Mouse (Mus musculus): ENCODE results near the gene Mdfic.
"Not testable (repeated sequence)": the region's sequence is repeated elsewhere in the genome, so short reads cannot be mapped to it uniquely, and the experiment has no call there.

Mdfic gene

DNA sequence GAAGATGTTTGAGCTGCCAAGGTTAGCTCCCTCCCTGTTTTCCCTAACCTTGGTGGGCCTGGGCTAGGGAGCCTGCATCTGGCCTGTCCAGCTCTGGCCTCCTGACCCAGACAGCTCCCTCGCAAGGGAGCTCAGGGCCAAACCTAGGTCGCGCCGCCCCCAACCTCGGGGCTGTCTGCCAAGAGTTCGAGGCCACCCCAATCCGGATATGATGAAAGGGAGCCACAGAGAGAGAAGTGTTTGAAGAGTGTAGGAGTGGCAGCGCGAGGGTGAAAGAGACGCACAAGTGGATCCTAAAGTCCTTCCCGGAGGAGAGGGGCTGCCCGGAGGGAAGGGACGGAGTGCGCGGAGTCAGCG, at the start of gene Mdfic:
Gene Mdfic (plus strand): TSS at position 201 of the 357 bp plus-strand sequence.
- peak in 1 of 2 experiments; percentile 7 for DNase-seq (ENCODE audit: low read depth in 2 of 2, low spot score in 2 of 2)

DNA sequence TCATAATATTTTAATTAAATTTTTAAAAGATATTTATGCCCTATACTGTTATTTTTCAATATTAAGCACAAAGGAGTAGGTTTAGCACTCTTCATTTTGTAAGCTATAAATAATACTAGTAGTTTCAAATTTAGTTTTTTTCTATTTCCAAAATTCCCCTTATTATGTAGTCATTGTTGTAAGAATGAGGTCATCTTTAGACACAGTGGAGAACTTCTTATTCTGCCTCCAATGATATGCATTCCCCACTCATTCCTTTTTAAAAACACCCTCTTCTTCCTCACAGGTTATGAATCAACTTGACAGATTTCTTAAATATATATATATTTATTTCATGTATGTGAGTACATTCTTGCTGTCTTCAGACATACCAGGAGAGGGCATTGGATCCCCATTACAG, 49.1 kb upstream of the Mdfic start:
- no peak for DNase-seq (ENCODE audit: low read depth in 2 of 2, low spot score in 2 of 2)

DNA sequence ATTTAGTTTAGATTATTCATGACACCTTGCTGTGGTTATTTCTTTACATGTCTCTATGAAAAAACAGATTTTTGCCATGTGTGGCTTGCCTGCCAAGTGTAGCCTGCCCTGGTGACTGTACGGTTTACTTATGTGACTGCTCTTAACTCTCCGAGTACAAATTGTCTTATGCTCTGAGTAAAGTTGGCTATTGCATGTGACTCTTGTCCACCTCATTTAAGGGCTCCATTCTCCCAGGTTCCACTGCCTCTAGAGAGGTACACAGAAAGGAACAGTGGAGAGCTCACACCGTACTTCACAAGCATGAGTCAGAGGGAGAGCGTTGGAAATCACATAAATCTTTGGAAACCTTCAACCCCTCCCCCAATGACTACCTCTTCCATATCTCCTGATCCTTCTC, 10.4 kb upstream of the Mdfic start:
- DNase-seq (ENCODE audit: low read depth in 2 of 2, low spot score in 2 of 2): no peak

DNA sequence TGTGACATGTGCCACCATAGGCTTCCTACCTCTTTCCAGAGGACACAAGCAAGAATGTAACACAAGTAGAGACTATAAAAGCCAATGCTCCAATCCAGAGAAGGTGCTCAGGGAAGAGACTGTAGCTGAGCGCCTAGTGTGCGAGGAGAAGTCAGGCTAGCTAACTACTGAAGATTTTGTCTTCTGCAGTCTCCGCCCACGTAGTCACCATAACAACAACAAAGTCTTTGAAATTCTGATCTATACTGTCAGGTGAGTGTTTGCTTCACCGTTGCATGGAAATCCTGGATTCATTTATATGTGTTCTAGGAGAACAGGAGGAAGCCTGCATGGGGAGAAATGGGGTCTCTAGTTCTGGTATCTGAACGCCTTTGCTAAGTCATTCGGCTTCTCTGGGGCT, 9.8 kb upstream of the Mdfic start:
- DNase-seq (ENCODE audit: low read depth in 2 of 2, low spot score in 2 of 2): no peak

DNA sequence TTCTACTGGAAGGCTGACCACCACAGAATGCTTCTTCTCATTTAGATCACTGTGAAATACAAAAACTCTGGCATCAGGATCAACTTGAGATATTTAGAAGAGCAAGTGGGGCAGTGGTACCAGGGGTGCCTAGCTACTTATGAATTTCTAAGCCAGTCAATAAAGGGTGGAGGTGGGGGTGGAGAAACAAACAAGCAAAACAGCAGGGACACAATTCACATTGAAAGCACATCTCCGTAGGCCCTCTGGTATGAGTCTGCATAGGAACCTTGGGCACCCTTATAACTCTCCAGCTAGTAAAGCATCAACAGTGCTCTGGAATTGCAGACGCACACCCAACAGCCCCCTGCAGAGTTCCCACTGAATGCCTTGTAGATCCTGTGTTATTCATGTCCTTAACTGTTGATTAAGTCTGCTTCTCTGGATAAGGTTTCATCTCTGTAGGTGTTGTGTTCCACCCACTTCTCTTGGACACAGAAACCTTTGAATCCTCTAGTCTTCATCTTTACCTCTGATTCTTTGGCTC, 7.5 kb upstream of the Mdfic start:
- no peak for DNase-seq (ENCODE audit: low read depth in 2 of 2, low spot score in 2 of 2)

DNA sequence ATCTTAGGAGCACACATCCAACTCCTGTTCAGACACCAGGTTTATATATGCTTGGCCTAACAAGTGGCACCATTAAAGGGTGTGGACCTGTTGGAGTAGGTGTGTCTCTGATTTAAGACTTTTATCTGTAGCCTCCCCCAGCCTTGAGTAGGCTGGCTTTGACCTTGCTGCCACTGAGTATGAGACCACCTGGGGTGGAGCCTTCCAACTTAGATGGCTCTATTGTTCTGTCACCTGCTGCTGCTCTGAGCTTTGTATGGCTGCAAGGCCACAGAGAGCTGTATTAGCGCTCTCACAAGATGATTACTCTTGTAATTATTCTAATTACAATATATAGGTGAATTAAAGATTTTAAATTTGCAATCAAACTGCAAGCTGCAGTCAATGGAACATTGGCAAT, 6.4 kb upstream of the Mdfic start:
- not testable (repeated sequence) for DNase-seq (ENCODE audit: low read depth in 2 of 2, low spot score in 2 of 2)

DNA sequence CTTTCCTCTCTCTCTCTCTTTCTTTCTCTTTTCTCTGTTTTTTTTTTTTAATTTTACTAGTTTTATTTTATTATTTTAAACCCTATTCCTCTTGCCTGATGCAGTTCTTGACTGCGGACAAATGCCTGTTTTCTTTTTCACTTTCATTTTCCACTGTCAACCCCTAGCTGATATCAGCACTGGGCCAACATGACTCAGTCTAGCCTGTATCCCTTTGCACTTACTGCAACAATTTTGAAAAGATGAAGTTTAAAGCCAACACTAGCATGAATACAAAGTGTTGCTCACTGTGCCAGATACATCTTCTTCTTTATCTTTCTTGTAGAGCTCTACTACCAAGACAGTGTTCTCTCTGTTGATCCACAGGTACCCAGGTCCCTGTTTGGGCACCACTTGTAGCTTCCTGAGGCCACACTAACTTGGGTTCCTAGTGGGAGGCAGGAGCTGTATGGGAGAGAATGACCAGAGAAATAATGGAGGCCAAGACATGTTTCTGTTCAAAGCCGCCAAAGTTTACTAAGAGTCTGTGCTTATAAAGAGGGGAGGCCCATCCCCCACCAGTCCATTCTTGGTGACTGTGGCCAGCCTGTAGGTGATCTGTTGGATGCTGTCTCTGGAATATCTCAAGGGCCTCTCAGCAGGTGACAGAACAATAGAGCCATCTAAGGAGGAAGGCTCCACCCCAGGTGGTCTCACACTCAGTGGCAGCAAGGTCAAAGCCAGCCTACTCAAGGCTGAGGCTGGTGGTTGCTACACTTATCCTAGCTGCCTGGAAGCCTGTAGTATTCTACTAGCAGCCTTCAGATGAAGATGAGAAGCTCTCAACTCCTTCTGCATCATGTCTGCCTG, 5.2 kb upstream of the Mdfic start:
- DNase-seq (ENCODE audit: low read depth in 2 of 2, low spot score in 2 of 2): no peak

DNA sequence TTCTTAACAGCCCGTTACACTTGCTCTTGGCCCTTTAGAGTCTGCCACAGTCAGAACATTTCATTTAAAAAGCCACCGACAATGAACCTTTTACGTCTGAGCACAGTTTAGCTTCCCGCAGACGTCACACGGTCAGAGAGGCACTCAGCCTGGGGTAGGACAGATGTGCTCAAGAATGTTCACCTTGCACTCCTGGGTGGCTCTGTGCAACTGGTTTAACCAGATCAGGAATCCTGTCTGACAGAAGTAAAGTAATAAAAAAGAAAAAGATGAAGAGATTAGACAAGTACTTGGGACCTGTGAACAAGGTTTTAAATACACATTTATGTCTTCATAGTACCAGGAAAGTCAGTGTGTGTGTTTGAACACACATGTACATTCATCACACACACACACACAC, 542 bp upstream of the Mdfic start:
- DNase-seq (ENCODE audit: low read depth in 2 of 2, low spot score in 2 of 2): no peak

DNA sequence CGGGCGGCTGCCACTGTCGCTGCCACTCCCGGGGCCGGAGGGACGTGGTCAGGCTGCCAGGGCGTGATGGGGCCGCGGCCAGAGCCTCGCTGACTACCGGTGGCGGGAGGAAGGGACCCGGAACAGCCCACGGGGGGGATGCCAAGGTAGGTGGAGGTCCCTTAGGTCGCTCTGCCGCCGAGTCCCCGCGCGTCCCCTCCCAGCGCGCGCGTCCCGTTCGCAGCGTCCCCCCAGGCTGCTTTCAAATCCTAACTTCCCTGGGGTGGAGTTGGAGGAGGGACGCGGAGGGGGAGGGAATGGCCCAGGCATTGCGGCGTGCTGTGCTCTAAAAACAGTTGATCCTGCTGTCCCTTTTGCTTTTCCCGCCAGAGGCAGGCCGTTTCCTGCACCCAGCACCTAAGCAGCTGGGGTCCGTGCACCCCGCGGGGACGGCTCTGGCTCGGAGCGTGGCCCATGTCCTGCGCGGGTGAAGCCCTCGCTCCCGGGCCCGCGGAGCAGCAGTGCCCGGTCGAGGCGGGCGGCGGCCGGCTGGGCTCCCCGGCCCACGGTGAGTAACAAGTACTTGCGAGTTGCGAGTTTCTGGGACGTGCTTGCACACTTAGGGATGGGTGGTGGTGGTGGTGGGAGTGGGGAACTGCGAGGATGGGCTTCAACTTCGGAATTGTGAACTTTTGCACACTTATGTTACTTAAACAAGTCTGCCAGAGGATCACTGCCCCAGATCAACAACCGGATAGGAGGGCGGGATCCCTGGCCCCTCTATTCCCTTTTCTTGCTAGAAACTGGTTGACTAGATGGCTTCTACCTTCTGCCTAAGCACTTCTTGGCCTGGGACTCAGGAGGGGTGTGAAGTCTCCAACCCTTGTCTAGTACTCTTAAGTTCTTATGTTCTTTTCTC, 606 bp downstream of the Mdfic start:
- peak; percentile 14 to 39 for DNase-seq (ENCODE audit: low read depth in 2 of 2, low spot score in 2 of 2)

DNA sequence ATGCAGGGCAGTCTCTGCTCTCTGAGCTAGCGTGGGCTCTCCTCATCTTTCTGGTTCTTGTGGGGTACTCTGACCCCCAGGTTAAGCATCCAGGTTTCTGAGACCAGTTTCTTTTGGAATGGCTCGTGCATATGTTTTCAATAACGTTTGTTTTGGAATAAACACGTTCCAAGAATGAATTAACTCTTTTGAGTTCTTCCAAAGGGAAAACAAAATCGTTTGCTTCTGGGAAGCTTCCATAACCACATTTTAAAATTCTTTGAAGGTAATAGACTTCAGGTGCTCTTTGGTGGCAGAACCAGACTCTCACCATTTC, 1.2 kb downstream of the Mdfic start:
- DNase-seq (ENCODE audit: low read depth in 2 of 2, low spot score in 2 of 2): no peak

DNA sequence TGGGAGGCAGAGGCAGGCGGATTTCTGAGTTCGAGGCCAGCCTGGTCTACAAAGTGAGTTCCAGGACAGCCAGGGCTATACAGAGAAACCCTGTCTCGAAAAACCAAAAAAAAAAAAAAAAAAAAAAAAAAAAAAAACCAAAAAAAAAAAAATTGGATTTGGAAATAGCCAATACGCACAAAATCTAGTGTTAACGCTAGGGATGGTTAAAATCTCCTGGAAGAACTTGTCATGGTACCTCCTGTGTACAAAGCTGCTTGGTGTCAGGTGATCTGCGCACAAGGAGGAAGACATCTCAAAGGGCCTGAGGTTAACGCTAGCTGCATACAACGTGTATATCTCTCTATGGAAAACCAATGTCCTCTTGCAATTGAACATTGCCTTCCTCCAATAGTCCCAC, 2.2 kb downstream of the Mdfic start:
- not testable (repeated sequence) for DNase-seq (ENCODE audit: low read depth in 2 of 2, low spot score in 2 of 2)

DNA sequence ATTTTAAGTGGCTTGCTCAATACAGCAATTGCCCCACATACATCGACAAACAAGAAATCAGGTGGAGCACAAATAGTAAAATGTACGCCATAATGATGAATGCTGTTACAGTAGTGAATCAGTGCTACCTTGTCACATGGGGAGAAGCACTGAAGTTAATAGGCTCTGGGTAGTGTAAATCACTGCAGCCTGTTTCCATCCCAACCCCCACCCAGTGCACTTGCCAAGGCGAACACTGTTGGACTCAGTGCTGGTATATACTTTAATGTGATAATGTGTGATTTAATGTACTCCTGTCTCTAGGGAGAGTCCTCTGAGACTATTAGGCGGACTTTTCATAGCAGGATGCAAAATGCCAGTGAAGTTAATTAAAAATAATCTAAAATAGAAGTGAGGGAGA, 3.8 kb downstream of the Mdfic start:
- DNase-seq (ENCODE audit: low read depth in 2 of 2, low spot score in 2 of 2): no peak

DNA sequence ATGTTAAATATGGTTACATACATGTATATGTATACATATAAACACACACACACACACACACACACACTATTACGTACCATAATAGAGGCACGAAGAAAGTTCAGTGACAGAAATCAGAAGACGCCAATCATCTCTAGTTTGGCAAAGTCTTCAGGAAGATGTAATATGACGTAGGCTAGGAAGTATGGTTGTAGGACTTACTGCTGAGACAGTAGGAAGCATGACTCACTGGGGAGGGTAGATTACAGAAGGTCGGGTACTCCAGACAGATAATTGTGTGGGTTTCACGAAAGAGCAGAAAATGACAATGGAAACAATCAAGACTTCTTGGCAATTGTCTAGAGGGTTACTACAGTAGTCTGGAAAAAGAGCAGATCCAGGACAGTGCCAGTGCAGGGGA, 6.0 kb downstream of the Mdfic start:
- DNase-seq (ENCODE audit: low read depth in 2 of 2, low spot score in 2 of 2): no peak

DNA sequence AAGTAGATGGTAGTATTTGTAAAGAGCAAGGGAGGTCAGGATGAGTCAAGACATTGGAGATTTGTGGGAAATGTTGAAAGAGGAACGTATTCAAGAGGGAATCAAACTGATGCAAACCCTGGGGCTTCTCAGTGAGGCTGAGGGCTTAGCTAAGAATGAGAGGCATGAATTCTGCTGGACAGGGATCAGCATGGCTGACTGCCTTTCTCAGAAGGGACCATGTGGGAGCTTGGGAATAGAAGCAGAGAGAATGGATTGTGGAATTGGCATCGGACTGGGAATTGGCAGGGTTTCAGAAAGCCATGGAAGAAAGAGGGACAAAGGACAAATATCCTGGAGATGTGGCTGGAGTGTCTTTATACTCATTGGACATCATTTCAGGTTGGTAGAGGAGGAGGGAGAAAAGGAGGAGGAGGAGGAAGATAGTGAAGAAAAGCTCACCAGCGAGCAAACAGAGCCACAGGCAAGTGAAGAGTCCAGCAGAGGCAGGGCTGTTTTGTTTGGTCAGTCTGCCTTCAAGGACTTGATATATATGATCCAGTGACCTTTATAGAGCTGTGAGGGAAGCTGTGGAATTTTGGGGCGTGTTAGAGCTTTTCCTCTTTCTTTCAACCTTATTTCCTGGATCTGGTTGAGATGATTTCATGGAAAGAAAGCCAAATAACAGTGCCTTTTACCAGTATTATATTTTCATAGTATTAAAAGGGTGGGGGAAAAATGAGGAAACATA, 7.4 kb downstream of the Mdfic start:
- no peak for DNase-seq (ENCODE audit: low read depth in 2 of 2, low spot score in 2 of 2)

DNA sequence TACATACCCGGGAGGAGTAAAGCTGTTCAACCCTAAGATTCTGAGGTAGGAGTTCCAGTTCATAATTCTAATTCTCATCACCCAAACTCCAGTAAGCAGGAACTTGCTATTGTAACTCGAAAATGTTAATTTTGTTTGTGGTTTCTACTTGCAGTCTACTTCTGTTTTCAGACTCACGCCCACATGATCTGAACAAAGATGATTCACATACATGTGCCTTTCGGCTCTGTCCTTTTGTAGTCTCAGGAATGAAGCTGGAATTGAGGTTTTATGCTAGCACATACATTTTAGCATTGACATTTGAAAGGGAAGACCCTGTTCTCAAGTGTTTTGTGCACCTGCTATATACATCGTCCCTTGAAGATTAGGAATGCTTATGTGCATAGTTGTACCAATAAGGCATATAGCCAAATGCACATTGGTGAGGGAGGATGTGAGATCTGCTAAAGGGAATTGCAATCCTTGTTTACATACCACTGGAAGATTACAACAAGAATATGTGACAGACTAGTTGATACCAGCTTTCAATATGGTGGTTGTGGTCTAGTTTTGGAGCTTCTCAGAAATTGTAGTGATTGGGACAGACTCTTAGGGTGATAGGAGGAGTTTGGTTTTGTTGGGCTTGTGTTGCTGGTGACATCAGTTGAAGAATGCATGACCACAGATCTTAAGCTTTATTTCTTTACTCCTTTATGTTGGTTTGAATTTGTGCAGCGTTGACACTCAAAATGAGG, 8.6 kb downstream of the Mdfic start:
- no peak for DNase-seq (ENCODE audit: low read depth in 2 of 2, low spot score in 2 of 2)

DNA sequence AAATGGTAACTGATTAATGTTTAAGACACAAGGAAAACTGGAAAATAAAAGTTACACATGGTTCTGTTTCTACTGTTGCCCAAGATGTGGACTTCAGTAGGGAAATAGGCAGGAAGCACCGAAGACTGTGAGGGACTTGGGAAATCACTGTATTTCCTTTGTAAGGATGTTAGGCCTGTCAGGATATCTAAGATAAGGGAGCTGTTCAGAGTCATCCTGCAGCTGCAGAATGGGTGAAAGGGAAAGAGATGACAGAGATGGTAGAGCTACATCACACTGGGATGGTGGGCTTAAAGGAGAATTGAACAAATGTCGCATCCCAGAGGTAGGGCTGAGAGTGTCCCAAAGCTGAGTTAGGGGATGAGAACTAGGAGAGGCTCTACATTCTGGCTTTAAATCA, 9.8 kb downstream of the Mdfic start:
- DNase-seq (ENCODE audit: low read depth in 2 of 2, low spot score in 2 of 2): no peak

DNA sequence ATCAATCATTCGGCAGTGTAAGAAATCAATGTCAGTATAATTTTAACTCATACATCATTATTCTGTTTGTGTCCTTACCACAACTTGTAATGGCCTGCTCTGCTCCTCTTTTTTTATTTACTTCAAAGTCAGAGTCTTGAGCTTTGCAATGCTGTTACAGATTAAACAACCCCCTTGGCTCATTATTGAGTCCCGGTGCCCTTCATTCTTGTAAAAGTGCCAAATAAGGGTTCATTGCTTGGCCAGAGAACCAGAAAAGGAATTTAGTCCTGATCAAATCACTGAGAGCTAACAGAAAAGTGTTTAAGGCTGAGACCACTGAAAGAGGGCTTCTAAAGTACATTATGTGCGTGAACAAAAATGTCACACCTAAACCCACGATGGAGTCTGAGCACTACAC, 10.2 kb downstream of the Mdfic start:
- DNase-seq (ENCODE audit: low read depth in 2 of 2, low spot score in 2 of 2): no peak

DNA sequence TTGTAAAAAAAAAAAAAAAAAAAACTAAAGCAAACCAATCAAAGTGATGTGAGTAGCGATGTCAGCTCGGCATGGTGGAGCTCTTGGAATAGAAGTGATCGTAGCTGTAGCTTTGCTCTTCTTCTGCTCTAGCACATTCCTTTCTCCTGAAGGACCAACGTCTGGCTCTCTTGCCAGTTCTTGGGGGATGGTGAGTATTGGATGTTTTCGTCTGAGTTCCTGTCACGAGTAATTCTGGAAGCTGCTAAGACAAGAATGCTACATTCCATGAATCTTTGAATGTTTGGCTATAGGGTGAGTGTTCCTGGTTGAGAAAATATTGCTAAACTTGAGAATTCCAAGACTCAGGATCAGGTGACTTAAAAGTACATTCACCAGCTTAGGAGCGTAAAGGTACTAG, 11.0 kb downstream of the Mdfic start:
- DNase-seq (ENCODE audit: low read depth in 2 of 2, low spot score in 2 of 2): no peak

DNA sequence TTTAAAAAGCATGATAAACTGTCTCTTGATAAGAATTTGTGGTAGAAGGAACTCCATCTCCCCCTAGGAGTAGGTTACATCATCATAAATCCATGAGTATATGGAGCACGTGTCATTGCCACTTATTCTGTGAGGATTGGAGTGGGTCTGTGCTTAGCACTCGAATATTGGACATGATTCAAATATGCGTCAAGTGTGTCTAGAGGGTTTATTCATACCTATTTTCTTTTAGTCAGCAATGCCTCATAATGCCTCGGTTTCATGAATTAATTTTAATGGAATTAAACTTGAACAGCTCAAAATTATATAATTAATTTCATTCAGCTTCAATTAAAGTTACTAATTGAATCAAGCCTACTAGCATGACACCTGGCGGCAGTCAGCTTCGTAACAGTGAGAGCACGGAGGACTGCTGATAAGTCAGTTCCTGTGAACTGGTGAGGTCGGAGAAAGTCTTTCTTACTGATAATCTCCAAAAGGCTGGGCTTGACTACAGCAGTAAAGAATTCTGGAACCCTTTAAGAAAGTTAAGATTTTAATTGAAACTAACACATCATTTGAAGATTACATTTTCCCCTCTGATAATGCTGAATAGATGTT, 17.0 kb downstream of the Mdfic start:
- DNase-seq (ENCODE audit: low read depth in 2 of 2, low spot score in 2 of 2): no peak

DNA sequence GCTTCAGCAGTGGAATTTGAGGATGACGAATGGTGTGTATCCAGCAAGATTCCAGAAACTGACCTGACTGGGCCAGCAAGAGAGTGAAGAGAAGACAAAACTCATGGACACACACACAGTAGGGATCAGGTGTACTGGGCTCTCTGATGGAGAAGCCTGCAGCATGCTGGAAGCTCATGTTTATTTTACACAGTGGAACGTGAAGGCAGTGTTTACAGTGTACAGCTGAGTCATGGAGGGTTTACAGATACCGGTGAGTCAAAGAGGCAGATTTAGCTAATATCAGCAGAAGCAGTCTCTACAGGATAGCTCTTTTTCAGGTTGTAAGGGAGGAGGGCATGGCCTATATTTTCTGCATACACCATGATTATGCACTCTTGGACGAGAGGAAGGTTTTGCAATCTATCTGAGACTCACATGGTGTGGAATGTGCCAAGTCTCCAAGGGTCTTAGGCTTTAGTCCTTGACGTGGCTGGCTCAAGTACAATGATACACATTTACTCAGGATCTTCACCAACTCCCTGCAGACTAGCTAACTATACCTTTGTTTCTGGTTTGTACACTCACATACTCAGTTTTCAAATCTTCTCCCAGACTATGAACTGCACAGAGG, 18.0 kb downstream of the Mdfic start:
- DNase-seq (ENCODE audit: low read depth in 2 of 2, low spot score in 2 of 2): no peak

Measured in CD8-positive naive resting alpha-beta T cell, adult 2 months (primary cell).